Mouse (Mus musculus): Measurements from ENCODE around the gene Celsr3.

Celsr3 gene

DNA sequence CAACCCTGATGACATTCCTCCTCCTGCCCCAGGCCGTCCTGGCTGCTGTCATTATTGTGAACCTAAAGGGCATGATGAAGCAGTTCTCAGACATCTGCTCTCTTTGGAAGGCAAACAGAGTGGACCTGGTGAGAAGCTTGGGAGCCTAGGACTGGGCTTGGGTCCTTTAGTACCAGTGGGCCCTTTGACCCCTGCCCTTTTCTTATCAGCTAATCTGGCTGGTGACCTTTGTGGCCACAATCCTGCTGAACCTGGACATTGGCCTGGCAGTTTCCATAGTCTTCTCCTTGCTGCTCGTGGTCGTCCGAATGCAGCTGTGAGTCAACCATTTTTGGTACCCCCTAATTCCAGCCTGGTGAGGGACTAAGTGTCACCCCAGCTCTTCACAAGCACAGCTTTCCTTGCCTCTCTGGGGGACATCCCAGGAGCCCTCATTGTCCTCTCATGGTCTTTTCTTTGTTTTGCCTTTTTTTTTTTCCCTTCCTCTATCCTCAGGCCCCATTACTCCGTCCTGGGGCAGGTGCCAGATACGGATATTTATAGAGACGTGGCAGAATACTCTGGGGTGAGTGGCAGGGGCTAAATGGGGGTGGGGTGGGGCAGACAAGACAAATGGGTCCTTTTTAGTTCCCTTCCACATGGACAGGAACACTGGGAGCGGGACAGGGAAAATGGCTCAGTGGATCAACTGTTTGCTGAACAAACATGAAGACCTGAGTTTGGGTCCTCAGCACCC lies 32.8 kb downstream of the Celsr3 start:
- no peak for DNase-seq
